Mouse (Mus musculus): ENCODE measurements around the gene Actn4. TPM values are rescaled to one million over a fixed set of nuclear protein-coding genes. Genes with fewer than 3 reads are reported as not detected.

The Actn4 gene
- total RNA-seq, 1 experiment = 566 TPM

- Histone ChIP-seq H3K4me3 (ENCODE audit: insufficient read depth in 1 of 2, low read depth in 1 of 2, low read length in 2 of 2, poor library complexity in 1 of 2, severe bottlenecking in 1 of 2) (no peak overlapping the region), H3K36me3 (ENCODE audit: control insufficient read depth, insufficient read depth, low read length, poor library complexity, severe bottlenecking) (peaks cover 26% of the 10 kb centered on the region), H3K9me3 (ENCODE audit: control insufficient read depth, insufficient read depth, low read depth, low read length) (no peaks in the 10 kb centered on the region), H3K9ac (ENCODE audit: insufficient read depth, low read depth, low read length, poor library complexity, severe bottlenecking) (no peak overlapping the region), H3K4me1 (ENCODE audit: control insufficient read depth in 2 of 2, insufficient read depth in 2 of 2, low read length in 2 of 2, poor library complexity in 1 of 2) (peaks cover 23 to 57% of the 10 kb centered on the region in 2 experiments), H3K27ac (ENCODE audit: insufficient read depth, low read depth, low read length, poor library complexity, severe bottlenecking) (peak overlapping the region; percentile 67; the same call in 1 of the 2 replicates)
- DNase-seq (ENCODE audit: low read depth, low spot score) = no peak
- in situ Hi-C loops (cut with MboI; ENCODE audit: low sequenced_read_pairs in 2 of 2, unreplicated experiment in 2 of 2) = no loop called here
- TF ChIP-seq ZNF384 (IDR thresholded peaks at IDR 0.05; ENCODE audit: low read depth, low read length) = no peak
- TF ChIP-seq CHD2 (IDR thresholded peaks at IDR 0.05; ENCODE audit: low read depth, low read length) = no peak
- TF ChIP-seq HCFC1 (IDR thresholded peaks at IDR 0.05; ENCODE audit: borderline replicate concordance, insufficient read depth, low read length) = no peak
- no peak for TF ChIP-seq ZC3H11A (IDR thresholded peaks at IDR 0.05; ENCODE audit: borderline replicate concordance, low read depth, low read length)
- TF ChIP-seq MAFK (IDR thresholded peaks at IDR 0.05; ENCODE audit: insufficient read depth, low read depth, low read length) = no peak
These were observed 23.5 kb downstream of the Actn4 start for GRCm38 (mm10) chr7:28938654-28939053.

- no peak overlapping the region for H3K4me3 ChIP-seq (ENCODE audit: insufficient read depth in 1 of 2, low read depth in 1 of 2, low read length in 2 of 2, poor library complexity in 1 of 2, severe bottlenecking in 1 of 2)
- H3K9ac ChIP-seq (ENCODE audit: insufficient read depth, low read depth, low read length, poor library complexity, severe bottlenecking) = no peak overlapping the region
- no peaks in the 10 kb centered on the region for H3K9me3 ChIP-seq (ENCODE audit: control insufficient read depth, insufficient read depth, low read depth, low read length)
- peak overlapping the region; percentile 35 for H3K27ac ChIP-seq (ENCODE audit: insufficient read depth, low read depth, low read length, poor library complexity, severe bottlenecking)
- H3K36me3 ChIP-seq (ENCODE audit: control insufficient read depth, insufficient read depth, low read length, poor library complexity, severe bottlenecking) = peaks cover 30% of the 10 kb centered on the region
- peaks cover 21 to 64% of the 10 kb centered on the region in 2 experiments for H3K4me1 ChIP-seq (ENCODE audit: control insufficient read depth in 2 of 2, insufficient read depth in 2 of 2, low read length in 2 of 2, poor library complexity in 1 of 2)
- TF ChIP-seq ZNF384 (IDR thresholded peaks at IDR 0.05; ENCODE audit: low read depth, low read length) = no peak
- DNase-seq (ENCODE audit: low read depth, low spot score) = no peak
- in situ Hi-C loops (cut with MboI; ENCODE audit: low sequenced_read_pairs in 2 of 2, unreplicated experiment in 2 of 2) = no loop called here
These were observed 25.4 kb downstream of the Actn4 start for GRCm38 (mm10) chr7:28936787-28937186.

- no peak overlapping the region for H3K4me3 ChIP-seq (ENCODE audit: insufficient read depth in 1 of 2, low read depth in 1 of 2, low read length in 2 of 2, poor library complexity in 1 of 2, severe bottlenecking in 1 of 2)
- in situ Hi-C loops (cut with MboI; ENCODE audit: low sequenced_read_pairs in 2 of 2, unreplicated experiment in 2 of 2) = no loop called here
- H3K27ac ChIP-seq (ENCODE audit: insufficient read depth, low read depth, low read length, poor library complexity, severe bottlenecking) = peak overlapping the region; percentile 40; the same call in 1 of the 2 replicates
- TF ChIP-seq MAFK (IDR thresholded peaks at IDR 0.05; ENCODE audit: insufficient read depth, low read depth, low read length) = no peak
- TF ChIP-seq ZNF384 (IDR thresholded peaks at IDR 0.05; ENCODE audit: low read depth, low read length) = no peak
- TF ChIP-seq ZC3H11A (IDR thresholded peaks at IDR 0.05; ENCODE audit: borderline replicate concordance, low read depth, low read length) = no peak
- no peak for TF ChIP-seq CHD2 (IDR thresholded peaks at IDR 0.05; ENCODE audit: low read depth, low read length)
- no peak for TF ChIP-seq HCFC1 (IDR thresholded peaks at IDR 0.05; ENCODE audit: borderline replicate concordance, insufficient read depth, low read length)
- H3K36me3 ChIP-seq (ENCODE audit: control insufficient read depth, insufficient read depth, low read length, poor library complexity, severe bottlenecking) = peaks cover 34% of the 10 kb centered on the region
- peaks cover 27 to 67% of the 10 kb centered on the region in 2 experiments for H3K4me1 ChIP-seq (ENCODE audit: control insufficient read depth in 2 of 2, insufficient read depth in 2 of 2, low read length in 2 of 2, poor library complexity in 1 of 2)
- H3K9me3 ChIP-seq (ENCODE audit: control insufficient read depth, insufficient read depth, low read depth, low read length) = no peaks in the 10 kb centered on the region
- DNase-seq (ENCODE audit: low read depth, low spot score) = no peak
- no peak overlapping the region for H3K9ac ChIP-seq (ENCODE audit: insufficient read depth, low read depth, low read length, poor library complexity, severe bottlenecking)
These were observed 28.3 kb downstream of the Actn4 start for GRCm38 (mm10) chr7:28933825-28934224.

GRCm38 (mm10) chr7:28932421-28933041 lies 29.6 kb downstream of the Actn4 start:
- Histone ChIP-seq H3K4me3 (ENCODE audit: insufficient read depth in 1 of 2, low read depth in 1 of 2, low read length in 2 of 2, poor library complexity in 1 of 2, severe bottlenecking in 1 of 2) (no peak overlapping the region), H3K9ac (ENCODE audit: insufficient read depth, low read depth, low read length, poor library complexity, severe bottlenecking) (no peak overlapping the region), H3K9me3 (ENCODE audit: control insufficient read depth, insufficient read depth, low read depth, low read length) (no peaks in the 10 kb centered on the region), H3K4me1 (ENCODE audit: control insufficient read depth in 2 of 2, insufficient read depth in 2 of 2, low read length in 2 of 2, poor library complexity in 1 of 2) (peaks cover 23 to 61% of the 10 kb centered on the region in 2 experiments), H3K27ac (ENCODE audit: insufficient read depth, low read depth, low read length, poor library complexity, severe bottlenecking) (no peak overlapping the region; the same call in 1 of the 2 replicates), H3K36me3 (ENCODE audit: control insufficient read depth, insufficient read depth, low read length, poor library complexity, severe bottlenecking) (peaks cover 34% of the 10 kb centered on the region)
- no peak for TF ChIP-seq CHD2 (IDR thresholded peaks at IDR 0.05; ENCODE audit: low read depth, low read length)
- TF ChIP-seq ZC3H11A (IDR thresholded peaks at IDR 0.05; ENCODE audit: borderline replicate concordance, low read depth, low read length) = no peak
- TF ChIP-seq HCFC1 (IDR thresholded peaks at IDR 0.05; ENCODE audit: borderline replicate concordance, insufficient read depth, low read length) = no peak
- no peak for TF ChIP-seq MAFK (IDR thresholded peaks at IDR 0.05; ENCODE audit: insufficient read depth, low read depth, low read length)
- no peak for TF ChIP-seq ZNF384 (IDR thresholded peaks at IDR 0.05; ENCODE audit: low read depth, low read length)
- in situ Hi-C loops (cut with MboI; ENCODE audit: low sequenced_read_pairs in 2 of 2, unreplicated experiment in 2 of 2) = no loop called here
- peak; percentile 71 for DNase-seq (ENCODE audit: low read depth, low spot score)

GRCm38 (mm10) chr7:28931695-28932039 lies 30.5 kb downstream of the Actn4 start:
- in situ Hi-C loops (cut with MboI; ENCODE audit: low sequenced_read_pairs in 2 of 2, unreplicated experiment in 2 of 2) = no loop called here
- H3K4me3 ChIP-seq (ENCODE audit: insufficient read depth in 1 of 2, low read depth in 1 of 2, low read length in 2 of 2, poor library complexity in 1 of 2, severe bottlenecking in 1 of 2) = no peak overlapping the region
- TF ChIP-seq ZNF384 (IDR thresholded peaks at IDR 0.05; ENCODE audit: low read depth, low read length) (no peak), ZC3H11A (IDR thresholded peaks at IDR 0.05; ENCODE audit: borderline replicate concordance, low read depth, low read length) (no peak), CHD2 (IDR thresholded peaks at IDR 0.05; ENCODE audit: low read depth, low read length) (no peak), HCFC1 (IDR thresholded peaks at IDR 0.05; ENCODE audit: borderline replicate concordance, insufficient read depth, low read length) (no peak), MAFK (IDR thresholded peaks at IDR 0.05; ENCODE audit: insufficient read depth, low read depth, low read length) (no peak)
- peaks cover 30% of the 10 kb centered on the region for H3K36me3 ChIP-seq (ENCODE audit: control insufficient read depth, insufficient read depth, low read length, poor library complexity, severe bottlenecking)
- peaks cover 26 to 57% of the 10 kb centered on the region in 2 experiments for H3K4me1 ChIP-seq (ENCODE audit: control insufficient read depth in 2 of 2, insufficient read depth in 2 of 2, low read length in 2 of 2, poor library complexity in 1 of 2)
- H3K9ac ChIP-seq (ENCODE audit: insufficient read depth, low read depth, low read length, poor library complexity, severe bottlenecking) = no peak overlapping the region
- H3K27ac ChIP-seq (ENCODE audit: insufficient read depth, low read depth, low read length, poor library complexity, severe bottlenecking) = no peak overlapping the region
- no peak for DNase-seq (ENCODE audit: low read depth, low spot score)
- H3K9me3 ChIP-seq (ENCODE audit: control insufficient read depth, insufficient read depth, low read depth, low read length) = no peaks in the 10 kb centered on the region
